Mouse (Mus musculus): Measurements from ENCODE around the gene 1700021F05Rik. TPM values are rescaled to one million over a fixed set of nuclear protein-coding genes. Genes with fewer than 3 reads are reported as not detected.
A peak's percentile ranks its signal among the peaks of the same experiment; 100 is the strongest.

The 1700021F05Rik gene
- total RNA-seq (2021): 10 to 100 TPM; 69.1 to 70.4 TPM
- long read RNA-seq, experiment 1, transcript 1700021F05Rik-202 (4 exons, 860 nt): major isoform, 40 of 47 reads
- long read RNA-seq, experiment 1, partial matches to known transcripts: 6 of 47 reads
- long read RNA-seq, experiment 1, other reads (novel, unspliced or antisense): 1 of 47 reads
- long read RNA-seq, experiment 2, transcript 1700021F05Rik-202 (4 exons, 860 nt): major isoform, 30 of 42 reads
- long read RNA-seq, experiment 2, partial matches to known transcripts: 11 of 42 reads
- long read RNA-seq, experiment 2, other reads (novel, unspliced or antisense): 1 of 42 reads

DNA sequence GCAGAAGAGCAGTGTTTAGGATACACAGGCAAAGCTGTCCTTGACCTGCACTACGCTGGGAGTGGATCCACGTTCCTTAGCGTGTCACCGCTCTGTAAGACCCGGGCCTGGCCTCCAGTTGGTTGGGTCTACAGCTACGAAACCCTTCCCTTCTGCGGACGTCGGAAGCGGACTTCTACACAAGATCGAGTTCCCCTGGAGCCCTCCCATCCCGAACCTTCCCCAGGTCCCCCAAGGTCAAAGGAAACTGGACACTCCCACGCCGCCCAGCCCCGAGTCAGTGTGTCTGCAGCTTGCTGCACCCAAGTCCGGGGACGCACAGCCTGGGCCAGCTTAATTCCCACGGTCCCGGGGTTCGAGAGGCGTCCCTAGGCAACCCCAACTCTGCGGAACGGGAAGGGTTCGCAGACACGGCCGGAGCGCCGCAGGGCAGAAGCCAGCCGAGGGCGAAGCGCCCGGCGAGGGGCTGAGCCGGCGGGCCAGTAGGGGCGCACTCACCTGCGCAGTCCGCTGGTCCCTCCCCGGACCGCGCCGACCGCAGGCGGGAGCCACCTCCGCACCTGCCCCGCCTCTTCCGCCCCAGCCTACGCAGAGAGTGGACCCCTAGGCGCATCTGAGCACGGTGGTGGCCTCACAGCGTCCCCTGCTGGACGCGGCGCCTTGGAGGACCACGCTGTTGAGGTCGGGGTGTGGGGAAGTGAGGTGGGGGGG is at the start of gene 1700021F05Rik:
Gene 1700021F05Rik (minus strand): TSS at position 553 of the 711 bp plus-strand sequence.
- DNase-seq (ENCODE audit: low spot score in 2 of 2): peak; percentile 93 to 94

DNA sequence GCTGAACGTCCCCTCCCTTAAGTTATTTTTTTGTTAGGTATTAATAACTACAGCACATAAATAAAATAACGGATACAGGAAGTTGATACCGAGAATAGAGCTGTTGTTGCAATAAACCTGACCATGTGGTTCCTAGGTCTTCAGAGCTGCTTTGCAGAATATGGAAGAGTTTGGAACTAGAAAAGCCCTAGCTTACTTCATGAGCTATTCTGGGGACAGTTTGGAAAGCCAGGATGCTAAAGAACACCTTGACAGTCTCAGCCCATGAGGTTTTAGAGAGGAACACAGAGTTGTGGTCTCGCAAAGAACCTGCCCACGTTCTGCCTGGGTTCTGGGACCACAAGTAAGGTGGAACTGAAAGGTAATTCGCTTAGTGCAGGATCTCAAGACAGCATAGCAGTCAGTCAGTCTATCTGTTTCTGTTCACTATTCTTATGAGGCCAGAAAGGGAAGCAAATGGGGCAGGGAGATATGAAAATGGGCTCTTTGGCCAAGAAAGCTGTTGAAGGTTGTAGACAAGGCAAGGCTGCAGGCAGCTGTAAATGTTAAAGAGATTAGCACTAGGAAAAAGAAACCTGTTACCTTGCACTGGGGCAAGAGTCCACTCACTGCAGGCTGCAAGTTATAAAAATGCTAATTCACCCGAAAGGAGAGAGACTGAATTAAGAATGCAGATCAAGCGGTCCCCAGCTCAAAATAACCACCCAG is 47.8 kb upstream of the 1700021F05Rik start:
- no peak for DNase-seq (ENCODE audit: low spot score in 2 of 2)

DNA sequence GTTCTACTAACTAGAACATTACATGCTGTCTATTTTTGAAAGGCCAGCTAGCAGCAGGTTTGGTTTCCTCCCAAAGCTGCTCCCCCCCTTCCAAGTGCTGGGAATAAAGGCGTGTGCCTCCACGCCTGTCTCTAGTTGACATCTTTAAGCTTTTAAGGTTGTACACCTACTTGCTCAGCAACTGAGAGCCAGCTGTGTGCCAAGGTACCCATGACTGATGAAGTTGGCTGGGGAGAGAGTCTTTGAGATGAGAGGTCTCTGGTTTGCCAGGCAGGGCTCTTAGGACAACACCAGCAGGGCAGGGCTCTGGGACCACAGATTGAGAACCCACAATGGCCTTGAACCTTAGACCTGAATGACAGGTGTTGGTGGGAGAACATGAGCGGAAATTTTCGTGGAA is 43.7 kb upstream of the 1700021F05Rik start:
- no peak for DNase-seq (ENCODE audit: low spot score in 2 of 2)

DNA sequence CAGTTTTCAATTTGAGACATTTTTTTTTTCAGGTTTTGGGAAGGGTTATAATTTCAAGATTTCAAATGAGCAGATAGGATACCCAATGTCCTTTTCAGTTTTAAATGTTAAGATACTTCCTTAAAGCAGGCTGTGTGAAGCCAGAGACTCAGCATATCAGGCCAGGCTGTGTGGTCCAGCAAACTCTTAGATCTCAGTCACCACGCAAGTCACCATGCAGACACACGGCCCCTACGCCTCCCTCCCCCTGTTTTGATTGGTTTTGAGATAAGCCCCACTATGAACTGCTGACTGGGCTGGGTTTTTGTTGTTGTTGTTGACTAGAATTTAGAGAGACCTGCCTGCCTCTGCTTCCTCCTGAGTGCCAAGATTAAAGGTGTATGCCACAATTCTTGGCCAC is 40.5 kb upstream of the 1700021F05Rik start:
- DNase-seq (ENCODE audit: low spot score in 2 of 2): no peak

DNA sequence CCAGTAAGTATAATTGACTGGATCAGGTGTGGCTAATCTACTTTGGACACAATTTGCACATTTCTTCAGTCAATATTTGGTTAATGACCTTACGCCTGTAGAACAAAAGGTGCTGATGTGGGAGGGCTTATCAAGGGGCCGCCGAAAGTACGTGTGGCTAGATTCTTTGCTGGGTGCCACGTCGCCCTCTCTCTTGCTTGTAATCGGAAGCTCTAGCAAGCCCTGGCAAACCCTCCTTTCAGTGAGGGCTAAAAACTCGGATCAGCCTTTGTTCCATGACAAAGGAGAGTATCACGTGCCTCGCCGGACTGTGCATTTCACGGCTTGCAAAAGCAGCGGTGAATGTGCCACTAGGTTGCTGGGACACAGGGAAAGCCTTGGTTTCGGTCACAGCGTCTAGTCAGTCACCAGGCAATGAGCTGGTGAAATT is 39.9 kb upstream of the 1700021F05Rik start:
- peak in 1 of 2 experiments; percentile 24 for DNase-seq (ENCODE audit: low spot score in 2 of 2)

GRCm38 (mm10) chr10:43579381-43580261 is 38.8 kb upstream of the 1700021F05Rik start:
- DNase-seq (ENCODE audit: low spot score in 2 of 2): peak in 1 of 2 experiments; percentile 52

GRCm38 (mm10) chr10:43578754-43579380 is 38.1 kb upstream of the 1700021F05Rik start:
- DNase-seq (ENCODE audit: low spot score in 2 of 2): peak; percentile 57 to 74

DNA sequence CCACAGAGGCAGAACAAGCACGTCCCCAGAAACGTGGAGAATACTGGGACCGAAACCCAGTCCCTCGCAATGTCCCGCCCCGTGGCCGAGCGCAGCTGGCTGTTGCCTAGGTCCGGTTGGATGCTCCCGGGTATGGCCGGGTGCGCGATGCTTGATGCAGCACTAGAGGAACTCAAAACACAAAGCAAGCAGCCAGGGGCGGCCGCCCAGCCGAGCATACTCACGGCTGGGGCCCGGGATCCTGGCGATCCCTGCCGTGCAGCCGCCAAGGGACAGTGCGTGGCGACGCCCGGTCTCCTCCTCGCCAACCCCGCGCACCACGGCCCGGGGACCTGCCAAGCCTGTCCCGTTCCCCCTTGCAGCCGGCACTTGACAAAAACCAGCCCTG is 37.6 kb upstream of the 1700021F05Rik start:
- DNase-seq (ENCODE audit: low spot score in 2 of 2): peak; percentile 48 to 74

- DNase-seq (ENCODE audit: low spot score in 2 of 2): no peak
Observed at GRCm38 (mm10) chr10:43577997-43578331, 37.2 kb upstream of the 1700021F05Rik start, which contains the start of gene Cd24a. TSS of gene Cd24a (plus strand) at chr10:43578284.

DNA sequence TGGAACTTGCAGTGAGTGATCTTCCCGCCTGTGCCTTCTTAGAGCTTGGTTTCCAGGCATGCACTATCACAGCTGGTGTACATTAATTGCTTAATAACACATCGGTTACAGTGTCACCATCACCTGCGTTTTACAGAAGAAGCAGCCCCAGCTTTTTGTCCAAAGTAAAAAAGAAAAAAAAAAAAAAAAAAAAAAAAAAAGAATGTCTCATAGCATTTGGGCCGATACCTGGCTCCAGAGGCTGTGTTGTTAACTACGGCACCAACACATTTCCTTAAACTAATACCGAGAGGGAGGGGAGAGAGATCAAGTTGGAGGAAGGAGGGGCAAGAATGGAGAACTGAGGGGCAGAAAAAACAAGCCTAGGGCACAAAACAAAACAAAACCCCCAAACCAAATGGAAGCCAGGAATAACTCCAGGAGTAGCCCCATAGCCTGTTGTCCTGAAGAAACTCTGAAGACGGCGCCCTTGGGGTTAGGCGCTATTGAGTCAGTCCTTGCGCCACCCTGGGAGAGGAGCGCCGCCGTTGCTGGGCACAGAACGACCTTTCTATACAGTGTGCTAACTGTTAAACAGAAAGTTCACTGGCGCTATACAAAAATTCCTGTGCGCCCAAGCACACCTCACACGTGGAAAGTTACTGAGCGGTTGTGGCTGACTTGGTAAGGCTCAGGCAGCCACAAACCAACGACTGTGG is 36.7 kb upstream of the 1700021F05Rik start:
- DNase-seq (ENCODE audit: low spot score in 2 of 2): no peak

GRCm38 (mm10) chr10:43574956-43575355 is 34.2 kb upstream of the 1700021F05Rik start:
- peak; percentile 65 to 79 for DNase-seq (ENCODE audit: low spot score in 2 of 2)

- no peak for DNase-seq (ENCODE audit: low spot score in 2 of 2)
Observed at GRCm38 (mm10) chr10:43574352-43574751, 33.6 kb upstream of the 1700021F05Rik start.

DNA sequence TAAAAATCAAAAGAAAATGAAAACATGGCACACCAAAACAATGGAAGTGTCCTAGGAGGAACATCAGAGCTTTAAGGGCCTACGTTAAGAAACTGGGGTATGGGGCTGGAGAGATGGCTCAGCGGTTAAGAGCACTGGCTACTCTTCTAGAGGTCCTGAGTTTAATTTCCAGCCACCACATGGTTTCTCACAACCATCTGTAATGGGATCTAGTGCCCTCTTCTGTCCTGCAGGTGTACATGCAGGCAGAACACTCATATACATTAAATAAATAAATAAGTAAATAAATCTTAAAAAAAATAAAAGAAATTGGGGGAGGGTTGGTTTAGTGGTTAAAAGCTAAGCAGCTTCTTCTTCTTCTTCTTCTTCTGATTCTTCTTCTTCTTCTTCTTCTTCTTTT is 20.5 kb upstream of the 1700021F05Rik start:
- no peak for DNase-seq (ENCODE audit: low spot score in 2 of 2)

- no peak for DNase-seq (ENCODE audit: low spot score in 2 of 2)
Observed at GRCm38 (mm10) chr10:43560765-43561164, 20.0 kb upstream of the 1700021F05Rik start.

DNA sequence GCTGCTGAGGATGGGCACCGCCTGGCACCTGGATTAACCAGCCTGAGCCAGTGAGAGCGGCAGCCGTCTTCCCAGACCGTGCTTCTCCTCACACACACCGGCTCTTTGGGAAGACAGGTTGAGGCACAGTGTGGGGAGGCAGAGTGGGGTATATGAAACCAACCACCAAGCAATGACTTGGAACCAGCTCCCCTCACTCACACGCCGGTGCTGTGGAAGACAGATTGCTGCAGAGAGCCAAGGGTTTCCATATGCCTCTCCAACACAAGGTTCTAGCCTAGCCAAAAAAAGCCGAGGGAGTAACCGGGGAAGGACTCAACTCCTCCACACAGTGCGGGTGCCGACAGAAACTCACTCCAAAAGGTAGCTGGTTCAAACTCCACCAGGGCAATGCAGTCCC is 18.5 kb upstream of the 1700021F05Rik start:
- DNase-seq (ENCODE audit: low spot score in 2 of 2): no peak

DNA sequence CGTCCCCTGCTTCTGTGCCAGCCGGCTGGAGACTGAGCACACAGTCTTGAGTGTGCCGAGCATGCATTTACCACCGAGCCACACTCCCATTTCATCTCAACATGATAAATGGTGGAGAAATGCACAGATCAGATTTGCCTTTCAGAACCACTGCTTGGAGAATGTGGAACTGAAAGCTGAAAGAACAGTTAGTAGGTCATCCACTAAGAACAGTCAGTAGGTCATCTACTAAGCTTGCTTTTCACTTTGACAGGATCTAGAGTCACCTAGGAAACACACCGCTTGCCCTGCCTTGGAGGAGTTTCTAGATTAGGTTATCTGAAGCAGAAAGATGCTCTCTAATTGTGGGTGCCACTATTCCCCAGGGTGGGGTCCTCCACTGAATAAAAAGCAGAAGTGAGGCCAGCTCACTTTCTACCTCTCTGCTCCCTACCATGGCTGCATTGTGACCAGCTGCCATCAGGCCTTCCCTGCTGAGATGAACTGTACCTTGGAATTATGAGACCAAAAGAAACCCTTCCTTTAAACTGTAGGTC is 16.9 kb upstream of the 1700021F05Rik start:
- DNase-seq (ENCODE audit: low spot score in 2 of 2): no peak

- DNase-seq (ENCODE audit: low spot score in 2 of 2): no peak
Observed at GRCm38 (mm10) chr10:43551388-43551787, 10.6 kb upstream of the 1700021F05Rik start.

DNA sequence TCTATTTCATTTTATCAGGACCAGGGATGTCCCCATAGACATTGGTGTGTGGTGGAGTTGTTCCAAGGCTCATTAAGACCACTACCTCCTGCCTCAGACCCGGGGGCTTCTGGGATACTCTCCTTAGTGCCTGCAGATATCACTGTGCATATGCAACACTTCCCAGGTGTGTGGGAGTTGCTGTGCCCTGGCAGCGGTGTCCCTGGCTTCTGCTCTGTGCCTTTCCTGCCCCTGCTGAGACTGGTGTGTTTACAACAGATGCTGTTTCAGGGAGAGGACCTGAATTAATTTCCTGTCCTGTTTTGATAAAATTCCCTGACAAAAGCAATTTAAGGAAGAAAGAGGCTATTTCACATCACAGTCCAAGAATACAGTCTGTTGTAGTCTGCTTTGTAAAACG is 10.1 kb upstream of the 1700021F05Rik start:
- DNase-seq (ENCODE audit: low spot score in 2 of 2): no peak

DNA sequence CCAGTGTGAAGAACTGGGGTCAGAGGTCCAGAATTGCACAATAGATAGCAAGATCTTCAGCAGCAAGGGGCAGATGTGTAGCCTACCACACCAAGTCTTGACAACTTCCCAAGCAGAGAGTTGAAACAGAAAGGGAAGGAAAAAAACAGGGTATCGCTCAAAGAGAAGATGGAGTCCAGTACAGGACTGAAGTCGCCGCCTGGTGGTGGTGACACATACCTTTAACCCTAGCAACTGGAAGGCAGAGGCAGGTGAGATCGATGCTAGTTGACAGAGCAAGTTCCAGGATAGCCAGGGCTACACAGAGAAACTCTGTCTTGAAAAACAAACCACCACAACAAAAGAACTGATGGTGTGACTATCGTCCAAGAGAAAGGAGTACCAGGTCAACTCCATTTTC is 8.6 kb upstream of the 1700021F05Rik start:
- no peak for DNase-seq (ENCODE audit: low spot score in 2 of 2)

DNA sequence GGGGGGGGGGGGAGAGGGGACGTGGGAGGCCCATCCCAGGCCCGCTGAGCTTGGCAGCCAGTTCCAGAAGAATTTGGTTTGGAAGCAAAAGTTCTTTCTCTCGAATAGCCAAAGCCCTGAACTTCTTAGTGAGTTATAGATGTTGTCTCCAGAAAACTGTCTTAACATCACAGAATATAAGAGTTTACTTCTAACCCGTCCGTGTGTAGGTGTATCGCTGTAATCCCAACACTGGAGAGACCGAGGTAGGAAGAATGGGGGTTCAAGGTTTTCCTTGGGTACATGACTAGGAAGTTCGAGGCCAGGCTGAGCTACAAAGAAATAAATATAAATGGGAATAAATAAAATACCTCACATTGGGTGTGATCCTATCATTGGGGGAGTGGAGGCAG is 355 bp upstream of the 1700021F05Rik start:
- DNase-seq (ENCODE audit: low spot score in 2 of 2): no peak

Measured in gastrocnemius, postnatal 4 days (tissue).